Mouse (Mus musculus) spleen, embryonic (tissue): Measurements from ENCODE around the gene Fuca1.

ENCODE experiments used
- CTCF ChIA-PET: fragments of 350-600 bp; sonication (Branson Sonifier 250); formaldehyde crosslinking; loops from one replicate; lab custom pipeline; 2022; lab: Charles Lee

Gene Fuca1

DNA sequence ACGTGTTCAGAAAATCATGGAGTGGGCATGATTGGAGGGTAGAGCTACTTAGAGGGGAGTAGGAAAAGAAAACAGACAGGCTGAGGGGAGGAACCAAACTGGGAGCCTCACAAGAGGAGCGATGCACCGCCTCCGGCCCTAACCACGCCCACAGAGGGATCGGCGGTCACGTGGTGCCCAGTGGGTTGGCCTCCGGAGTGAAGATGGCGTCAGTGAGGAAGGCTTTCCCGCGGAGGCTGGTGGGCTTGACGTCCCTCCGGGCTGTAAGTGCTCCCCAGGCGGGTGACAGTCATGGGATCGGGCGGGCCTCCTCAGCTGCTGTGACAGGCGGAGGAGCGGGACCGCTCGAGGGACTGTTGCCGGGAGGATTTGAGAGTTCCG lies 25.7 kb downstream of the Fuca1 start, which contains the start of gene Hmgcl:
Gene Hmgcl (plus strand): TSS at position 171 of the 381 bp plus-strand sequence.
- CTCF ChIA-PET = interaction anchor here (1.0 to 1.6 kb wide), 2 partner anchors 10 to 15 kb away, joined by 3 to 4 read pairs; no protein-coding TSS in a partner anchor

DNA sequence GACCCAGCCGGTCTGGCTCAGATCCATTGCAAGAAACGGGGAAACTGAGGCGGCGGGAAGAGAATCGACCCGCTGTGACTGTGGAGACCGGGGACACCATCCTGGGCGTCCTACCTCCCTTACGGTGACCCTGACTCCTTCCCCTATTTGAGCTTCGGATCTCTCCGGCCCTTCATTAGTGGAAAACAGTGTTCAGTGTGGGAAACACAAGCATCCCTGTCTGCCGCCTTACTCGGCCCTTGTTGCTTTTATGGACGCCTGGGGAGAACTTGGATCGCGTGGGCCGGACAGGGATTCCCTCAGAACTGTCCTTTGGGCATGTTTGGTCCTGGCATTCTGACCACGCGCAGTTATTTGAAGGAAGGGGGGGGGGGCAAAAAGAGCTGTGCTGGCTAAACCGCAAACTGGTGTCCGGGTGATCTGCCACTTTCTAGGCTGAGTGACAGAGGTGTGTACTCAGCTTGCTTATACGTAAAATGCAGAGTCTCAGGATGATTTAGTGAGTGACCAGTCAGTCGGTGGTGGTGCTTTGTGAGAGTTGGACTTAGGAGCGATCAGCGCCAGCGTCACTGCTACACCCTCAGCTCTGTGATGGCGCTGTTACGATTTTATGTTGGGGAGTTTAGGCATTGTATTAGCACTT lies 26.2 kb downstream of the Fuca1 start:
- CTCF ChIA-PET = interaction anchor here (0.7 to 1.6 kb wide), 3 partner anchors 10 to 14 kb away, joined by 3 to 11 read pairs (median 4); no protein-coding TSS in a partner anchor

DNA sequence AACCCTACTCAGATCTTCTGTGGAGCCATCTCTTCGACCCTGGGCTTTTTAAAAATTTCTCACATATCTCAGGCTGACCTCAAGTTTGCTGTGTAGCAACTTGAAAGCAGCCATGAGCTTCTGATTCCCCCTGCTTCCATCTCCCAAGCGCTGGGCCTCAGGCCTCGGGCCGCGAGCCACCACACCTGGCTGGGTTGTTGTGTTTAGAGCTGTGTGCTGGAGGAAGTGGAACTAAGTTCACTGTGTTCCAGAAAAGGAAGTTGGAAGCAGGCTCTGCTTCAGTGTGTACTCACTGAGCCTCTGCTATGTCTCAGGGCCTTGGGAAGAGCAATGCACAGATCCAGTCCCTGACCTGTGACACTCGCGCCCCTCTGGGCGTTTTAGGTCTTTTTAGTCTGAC lies 27.6 kb downstream of the Fuca1 start:
- CTCF ChIA-PET = interaction anchor here (0.7 to 1.0 kb wide), 3 partner anchors 34 to 77 kb away, joined by 3 to 5 read pairs (median 3); no protein-coding TSS in a partner anchor

DNA sequence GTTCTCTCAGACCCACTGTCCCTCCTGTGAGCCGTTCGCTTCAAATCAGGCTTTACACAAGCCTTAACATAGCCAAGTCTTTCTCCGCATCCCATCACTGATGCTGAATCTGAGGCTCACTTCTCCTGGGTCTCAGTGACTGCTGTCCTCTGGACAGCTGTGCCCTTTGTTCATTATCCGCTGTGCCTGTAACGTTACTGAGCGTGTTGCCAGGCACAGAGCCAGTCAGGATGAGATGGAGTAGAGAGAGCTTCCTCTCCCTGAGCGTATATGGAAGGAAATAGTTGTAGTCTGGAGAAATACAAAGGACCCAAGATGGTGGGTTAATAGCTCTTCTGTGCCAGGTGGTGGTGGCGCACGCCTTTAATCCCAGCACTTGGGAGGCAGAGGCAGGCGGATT lies 28.9 kb downstream of the Fuca1 start:
- CTCF ChIA-PET = interaction anchor here (0.9 kb wide), 1 partner anchor 19 kb away, joined by 6 read pairs; no protein-coding TSS in a partner anchor

GRCm38 (mm10) chr4:135949911-135950310 lies 29.4 kb downstream of the Fuca1 start:
- CTCF ChIA-PET = interaction anchor here (0.5 to 0.9 kb wide), 2 partner anchors 19 to 80 kb away, joined by 3 to 6 read pairs; no protein-coding TSS in a partner anchor

DNA sequence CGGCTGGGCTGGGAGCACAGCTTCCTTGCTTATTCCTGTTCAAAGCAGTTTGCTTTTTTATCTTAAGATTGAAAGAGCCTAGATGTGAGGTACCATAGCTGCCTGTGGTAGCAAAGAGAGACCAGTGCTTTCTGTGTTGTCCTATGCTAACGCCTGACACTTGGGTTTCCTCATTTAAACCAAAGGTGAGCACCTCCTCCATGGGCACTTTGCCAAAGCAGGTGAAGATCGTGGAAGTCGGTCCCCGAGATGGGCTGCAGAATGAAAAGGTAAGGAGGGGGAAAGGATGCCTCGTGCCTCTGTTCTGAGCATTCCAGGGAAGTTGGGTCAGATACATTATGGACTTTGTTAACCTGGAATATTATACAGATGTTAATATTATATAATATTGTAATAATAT lies 29.8 kb downstream of the Fuca1 start:
- CTCF ChIA-PET = interaction anchor here (0.5 to 0.6 kb wide), 2 partner anchors 80 to 363 kb away, joined by 3 read pairs; no protein-coding TSS in a partner anchor

DNA sequence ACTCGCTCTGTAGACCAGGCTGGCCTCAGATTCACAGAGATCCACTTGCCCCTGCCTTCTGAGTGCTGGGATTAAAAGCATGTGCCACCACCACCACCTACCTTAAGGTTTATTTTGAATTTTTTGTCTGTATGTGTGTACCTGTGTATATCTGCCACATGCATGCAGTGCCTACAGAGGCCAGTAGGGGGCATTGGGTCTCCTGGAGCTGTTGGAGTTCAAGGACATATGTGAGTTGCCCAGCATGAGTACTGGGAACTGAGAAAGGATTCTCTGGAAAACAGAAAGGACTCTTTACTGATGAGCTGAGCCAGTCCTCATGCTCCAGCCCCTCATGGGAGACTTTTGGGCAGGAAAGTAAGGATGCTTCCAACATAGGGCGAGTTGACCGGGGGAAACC lies 31.0 kb downstream of the Fuca1 start:
- CTCF ChIA-PET = no interaction called here

- CTCF ChIA-PET = interaction anchor here (0.6 to 0.7 kb wide), 3 partner anchors 14 to 1885 kb away, joined by 3 to 7 read pairs (median 3); no protein-coding TSS in a partner anchor
Observed at GRCm38 (mm10) chr4:135953179-135953578, 32.6 kb downstream of the Fuca1 start.

GRCm38 (mm10) chr4:135954241-135954640 lies 33.7 kb downstream of the Fuca1 start:
- CTCF ChIA-PET = no interaction called here

DNA sequence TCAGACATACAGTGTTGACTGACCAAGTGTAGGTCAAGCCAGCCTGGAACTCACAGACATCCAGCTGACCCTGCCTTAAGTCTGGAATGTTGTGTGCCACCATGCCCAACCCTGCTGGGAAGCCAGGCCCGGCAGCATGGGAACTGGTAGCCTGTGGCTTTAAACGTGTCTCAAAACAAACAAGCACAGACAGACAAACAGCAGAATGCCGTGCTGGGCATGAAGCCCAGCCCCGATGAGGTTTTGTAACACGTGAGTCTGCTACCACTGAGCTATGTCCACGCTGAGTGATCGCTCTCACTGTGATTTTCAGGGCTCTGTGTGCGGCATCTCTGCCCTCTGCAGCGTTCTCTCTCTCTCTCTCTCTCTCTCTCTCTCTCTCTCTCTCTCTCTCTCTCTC lies 35.4 kb downstream of the Fuca1 start:
- CTCF ChIA-PET = interaction anchor here (1.0 kb wide), 1 partner anchor 9 kb away, joined by 4 read pairs; no protein-coding TSS in a partner anchor

DNA sequence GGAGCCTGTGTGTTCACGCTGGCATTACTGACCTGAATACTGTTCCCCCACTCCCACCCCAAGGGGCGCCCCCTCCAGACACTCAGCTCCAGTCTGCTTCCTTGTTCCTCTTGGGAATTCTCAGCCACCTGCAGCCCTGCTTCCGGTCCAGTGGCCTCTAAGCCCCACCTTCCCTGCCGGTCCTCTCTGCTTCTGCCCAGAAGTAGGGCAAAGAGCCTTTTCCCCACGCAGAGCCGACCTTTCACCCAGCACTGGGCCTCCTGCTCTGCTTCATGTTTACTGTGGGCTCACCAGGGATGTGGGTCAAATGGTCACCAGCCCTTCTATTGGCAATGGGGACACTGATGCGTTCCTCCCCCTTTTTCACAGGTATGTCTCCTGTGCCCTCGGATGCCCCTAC lies 37.8 kb downstream of the Fuca1 start:
- CTCF ChIA-PET = no interaction called here

DNA sequence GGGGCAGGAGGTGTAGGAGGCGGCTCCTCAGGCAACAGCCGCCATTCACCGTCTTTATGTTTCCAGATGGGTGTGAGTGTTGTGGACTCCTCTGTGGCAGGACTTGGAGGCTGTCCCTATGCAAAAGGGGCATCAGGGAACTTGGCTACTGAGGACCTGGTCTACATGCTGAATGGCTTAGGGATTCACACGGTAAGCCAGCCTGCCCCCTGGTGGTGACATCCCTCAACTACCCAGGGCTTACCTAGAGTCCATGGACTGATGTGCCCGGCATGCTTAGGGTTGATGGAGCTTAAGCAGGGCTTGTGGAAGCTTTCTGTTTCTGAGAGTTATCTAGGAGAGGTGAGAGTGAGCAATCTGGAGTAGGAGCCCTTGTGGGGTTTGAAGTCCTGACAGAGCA lies 40.2 kb downstream of the Fuca1 start:
- CTCF ChIA-PET = interaction anchor here (0.5 to 1.9 kb wide), 6 partner anchors 14 to 138 kb away, joined by 3 to 12 read pairs (median 3); partner anchors contain the start of gene Hmgcl

DNA sequence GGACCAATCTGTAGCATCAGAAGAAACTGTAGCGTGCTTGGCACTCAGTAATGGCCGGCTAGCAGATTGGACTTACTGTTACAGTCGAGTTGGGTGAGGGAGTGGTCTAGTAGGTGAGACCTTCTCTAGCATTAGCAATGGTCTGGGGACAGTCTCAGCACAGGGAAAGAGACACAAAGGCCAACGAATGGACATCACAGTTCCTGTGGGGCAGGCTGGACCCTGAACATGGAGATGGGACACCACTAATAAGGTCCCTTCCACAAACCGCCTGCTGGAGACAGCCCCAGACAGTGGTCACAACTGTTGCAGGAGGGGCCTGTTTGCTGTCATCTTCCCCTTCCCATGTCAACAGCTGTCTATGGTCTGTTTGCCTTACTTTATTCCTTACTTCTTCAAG lies 41.2 kb downstream of the Fuca1 start:
- CTCF ChIA-PET = interaction anchor here (0.6 to 1.5 kb wide), 2 partner anchors 15 to 42 kb away, joined by 3 read pairs; partner anchors contain the start of gene Hmgcl

GRCm38 (mm10) chr4:135962198-135962597 lies 41.7 kb downstream of the Fuca1 start:
- CTCF ChIA-PET = interaction anchor here (0.6 kb wide), 1 partner anchor 43 kb away, joined by 3 read pairs; no protein-coding TSS in a partner anchor

- CTCF ChIA-PET = interaction anchor here (0.6 to 1.1 kb wide), 2 partner anchors 38 to 137 kb away, joined by 4 to 12 read pairs; no protein-coding TSS in a partner anchor
Observed at GRCm38 (mm10) chr4:135962946-135963345, 42.4 kb downstream of the Fuca1 start.

- CTCF ChIA-PET = interaction anchor here (0.5 to 1.1 kb wide), 3 partner anchors 39 to 1886 kb away, joined by 4 to 12 read pairs (median 6); no protein-coding TSS in a partner anchor
Observed at GRCm38 (mm10) chr4:135963457-135964193, 43.1 kb downstream of the Fuca1 start, which contains the start of gene Gale. TSS of gene Gale (plus strand) at chr4:135963727.

DNA sequence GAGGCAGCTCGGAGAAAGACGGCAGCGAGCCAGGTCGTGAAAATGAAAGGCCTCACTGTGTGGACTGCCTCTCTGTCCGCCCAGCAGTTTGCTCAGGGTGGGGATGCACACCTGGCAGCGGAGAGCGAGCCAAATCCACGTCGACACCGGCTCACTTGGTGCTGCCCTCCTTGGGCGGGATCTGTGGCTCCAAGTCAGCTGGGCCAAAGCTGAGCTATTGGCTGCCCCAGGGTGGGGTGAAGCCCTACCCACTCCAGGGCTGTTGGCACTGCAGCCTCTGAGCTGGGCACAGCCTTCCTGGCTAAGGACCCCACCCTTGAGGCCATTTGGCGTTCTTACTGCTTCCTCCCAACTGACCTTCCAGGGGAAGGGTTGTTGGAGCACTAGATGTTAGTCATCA lies 43.9 kb downstream of the Fuca1 start:
- CTCF ChIA-PET = no interaction called here

- CTCF ChIA-PET = no interaction called here
Observed at GRCm38 (mm10) chr4:135965113-135965512, 44.6 kb downstream of the Fuca1 start.

DNA sequence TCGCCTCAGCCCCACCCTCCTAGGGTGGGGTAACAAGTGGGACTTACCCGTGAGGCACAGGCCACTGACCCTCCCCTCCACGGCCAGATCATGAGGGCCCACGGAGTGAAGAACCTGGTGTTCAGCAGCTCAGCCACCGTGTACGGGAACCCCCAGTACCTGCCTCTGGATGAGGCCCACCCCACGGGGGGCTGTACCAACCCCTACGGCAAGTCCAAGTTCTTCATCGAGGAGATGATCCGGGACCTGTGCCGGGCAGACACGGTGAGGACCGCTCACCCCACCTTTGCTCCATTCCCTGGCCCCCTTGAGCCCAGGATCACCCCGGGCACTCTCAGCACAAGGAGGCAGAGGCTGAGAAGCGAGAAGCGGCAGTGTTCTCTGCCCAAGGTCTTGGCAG lies 45.7 kb downstream of the Fuca1 start:
- CTCF ChIA-PET = no interaction called here

GRCm38 (mm10) chr4:135967086-135967760 lies 46.7 kb downstream of the Fuca1 start:
- CTCF ChIA-PET = no interaction called here

DNA sequence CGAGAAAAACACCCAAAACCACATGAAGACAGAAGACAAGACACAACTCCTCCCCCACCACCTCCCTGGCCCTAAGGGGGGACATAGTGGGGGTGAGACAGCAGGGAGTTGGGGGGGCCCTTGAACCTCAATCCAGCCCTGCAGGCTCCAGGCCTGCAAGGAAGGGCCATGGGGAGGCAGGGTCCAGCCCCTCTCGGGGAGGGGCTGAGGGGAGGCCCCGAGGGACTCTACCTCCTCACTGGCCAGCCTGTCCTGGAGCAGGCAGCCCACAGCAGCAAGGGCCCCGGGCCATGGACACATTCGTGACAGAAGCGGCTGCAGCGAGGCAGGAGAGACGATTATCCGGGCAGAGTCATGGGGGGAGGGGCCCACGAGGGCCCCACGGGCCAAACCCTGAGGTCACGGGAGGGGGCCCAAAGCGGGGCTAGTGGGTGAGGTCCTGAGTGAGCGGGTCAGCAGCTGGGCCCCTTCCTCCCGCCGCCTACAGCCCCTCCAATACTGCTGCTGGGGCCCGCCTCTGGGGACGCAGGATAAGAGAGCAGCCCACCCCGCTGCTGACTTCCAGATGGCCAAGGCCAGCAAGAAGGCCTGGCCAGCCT lies 47.8 kb downstream of the Fuca1 start:
- CTCF ChIA-PET = no interaction called here
